Mouse (Mus musculus) bone marrow, adult 2 months (tissue): ENCODE results near the gene Nppa. TPM values are rescaled to one million over a fixed set of nuclear protein-coding genes. Genes with fewer than 3 reads are reported as not detected.
A peak's percentile ranks its signal among the peaks of the same experiment; 100 is the strongest.

Experiments used
- H3K27ac ChIP-seq: fragments of 200-500 bp; 2 replicates; pipeline ENCODE4 v1.5.1; 2012; ENCODE audit warnings: low read depth, mild to moderate bottlenecking, control low read depth, inconsistent platforms, low read length; ENCODE audit not compliant: control insufficient read depth, poor library complexity, insufficient read depth
- H3K4me1 ChIP-seq: fragments of 200-500 bp; 2 replicates; pipeline ENCODE4 v1.6.1; 2011; ENCODE audit warnings: low read length; ENCODE audit not compliant: control insufficient read depth, insufficient read depth
- H3K4me3 ChIP-seq: fragments of 200-500 bp; replicated peaks from 2 replicates; pipeline ENCODE3; 2011; ENCODE audit warnings: mild to moderate bottlenecking, low read depth, low read length, control low read depth; ENCODE audit not compliant: control insufficient read depth
- CTCF ChIP-seq: fragments of 200-500 bp; IDR thresholded peaks from 2 replicates; pipeline ENCODE4 v1.5.1; 2011; ENCODE audit warnings: low read length, control low read depth; ENCODE audit not compliant: control insufficient read depth, insufficient read depth
- POLR2A ChIP-seq: fragments of 200-500 bp; IDR thresholded peaks from 2 replicates; pipeline ENCODE4 v1.6.1; 2011; ENCODE audit warnings: low read depth, mild to moderate bottlenecking, control low read depth, low read length, borderline replicate concordance; ENCODE audit not compliant: control insufficient read depth
- WGBS: fragments of 180-500 bp; shearing (Covaris S2); methylation state at CpG from one replicate; pipeline ENCODE4 v1.1.7; 2018; 5-methylcytosine and 5-hydroxymethylcytosine counted together
- polyA plus RNA-seq: library from polyadenylated mRNA; stranded (reverse); fragments of >200 nt; gene quantifications from 2 replicates; pipeline ENCODE4 v1.2.4, GENCODE M21; 2011; ENCODE audit warnings: low replicate concordance; ENCODE audit not compliant: missing spikeins, insufficient read depth, insufficient read length

Nppa gene
- polyA plus RNA-seq, 1 experiment: not detected

GRCm38 (mm10) chr4:148016981-148017380 is 16.5 kb downstream of the Nppa start:
- 76% methylated on average over 3 of the region's 3 CpGs for WGBS
- TF ChIP-seq CTCF (no peak), POLR2A (no peak)
- H3K4me1 ChIP-seq: no peaks in the 10 kb centered on the region
- no peak overlapping the region for H3K27ac ChIP-seq
- no peak overlapping the region for H3K4me3 ChIP-seq

- TF ChIP-seq POLR2A (no peak), CTCF (no peak)
- Histone ChIP-seq H3K4me1 (no peaks in the 10 kb centered on the region), H3K4me3 (no peak overlapping the region), H3K27ac (no peak overlapping the region)
- 80% methylated on average over 2 of the region's 2 CpGs for WGBS
Observed at GRCm38 (mm10) chr4:148018410-148018809, 17.9 kb downstream of the Nppa start.

- no peak overlapping the region for H3K27ac ChIP-seq
- TF ChIP-seq CTCF (no peak), POLR2A (no peak)
- WGBS: 93% methylated on average over 3 of the region's 3 CpGs
Observed at GRCm38 (mm10) chr4:148024003-148024402, 23.5 kb downstream of the Nppa start.

GRCm38 (mm10) chr4:148029297-148029696 is 28.8 kb downstream of the Nppa start:
- Histone ChIP-seq H3K4me3 (no peak overlapping the region), H3K27ac (no peak overlapping the region), H3K4me1 (no peaks in the 10 kb centered on the region)
- TF ChIP-seq CTCF (no peak), POLR2A (no peak)
- 89% methylated on average over 7 of the region's 7 CpGs for WGBS

More at GRCm38 (mm10) chr4:148024003-148024402, 23.5 kb downstream of the Nppa start:
- Histone ChIP-seq H3K4me3 (no peak overlapping the region), H3K4me1 (no peaks in the 10 kb centered on the region)

- Histone ChIP-seq H3K27ac (no peak overlapping the region), H3K4me1 (no peaks in the 10 kb centered on the region), H3K4me3 (no peak overlapping the region)
- 82% methylated on average over 5 of the region's 5 CpGs for WGBS
- TF ChIP-seq CTCF (no peak), POLR2A (no peak)
Observed at GRCm38 (mm10) chr4:148030506-148030905, 30.0 kb downstream of the Nppa start.

- WGBS: 53% methylated on average over 7 of the region's 7 CpGs
- no peaks in the 10 kb centered on the region for H3K4me1 ChIP-seq
- no peak overlapping the region for H3K4me3 ChIP-seq
- TF ChIP-seq POLR2A (no peak), CTCF (no peak)
- no peak overlapping the region for H3K27ac ChIP-seq
Observed at GRCm38 (mm10) chr4:148033858-148034410, 33.4 kb downstream of the Nppa start.

GRCm38 (mm10) chr4:148035440-148035839 is 34.9 kb downstream of the Nppa start:
- Histone ChIP-seq H3K4me3 (no peak overlapping the region), H3K27ac (no peak overlapping the region), H3K4me1 (peaks cover 1% of the 10 kb centered on the region; the same call in 1 of the 2 replicates)
- TF ChIP-seq POLR2A (no peak), CTCF (no peak)
- WGBS: 78% methylated on average over 3 of the region's 3 CpGs

GRCm38 (mm10) chr4:148038079-148038599 is 37.6 kb downstream of the Nppa start:
- Histone ChIP-seq H3K27ac (peak overlapping the region; percentile 93), H3K4me1 (peaks cover 3% of the 10 kb centered on the region; the same call in 1 of the 2 replicates), H3K4me3 (peak overlapping the region; percentile 85)
- TF ChIP-seq POLR2A (no peak), CTCF (no peak)
- 6% methylated on average over 26 of the region's 26 CpGs for WGBS

- Histone ChIP-seq H3K4me3 (peak within 1 kb of the TSS; percentile 85), H3K4me1 (peaks cover 3% of the 10 kb centered on the region; the same call in 1 of the 2 replicates), H3K27ac (peak within 1 kb of the TSS; percentile 93)
- under 1% methylated on average over 54 of the region's 54 CpGs for whole genome bisulfite sequencing
- TF ChIP-seq CTCF: no peak
- peak; percentile 75 for TF ChIP-seq POLR2A
Observed at GRCm38 (mm10) chr4:148038600-148039253, 38.2 kb downstream of the Nppa start, which contains the start of the genes Clcn6 and Mthfr. Gene Clcn6, minus strand, starts transcription at chr4:148038821. Gene Mthfr, plus strand, starts transcription at chr4:148039077.
